Mouse (Mus musculus): ENCODE data around the gene Taf8. TPM values are rescaled to one million over a fixed set of nuclear protein-coding genes. Genes with fewer than 3 reads are reported as not detected.

The Taf8 gene
- polyA plus RNA-seq, 1 experiment, result 13.3 TPM

DNA sequence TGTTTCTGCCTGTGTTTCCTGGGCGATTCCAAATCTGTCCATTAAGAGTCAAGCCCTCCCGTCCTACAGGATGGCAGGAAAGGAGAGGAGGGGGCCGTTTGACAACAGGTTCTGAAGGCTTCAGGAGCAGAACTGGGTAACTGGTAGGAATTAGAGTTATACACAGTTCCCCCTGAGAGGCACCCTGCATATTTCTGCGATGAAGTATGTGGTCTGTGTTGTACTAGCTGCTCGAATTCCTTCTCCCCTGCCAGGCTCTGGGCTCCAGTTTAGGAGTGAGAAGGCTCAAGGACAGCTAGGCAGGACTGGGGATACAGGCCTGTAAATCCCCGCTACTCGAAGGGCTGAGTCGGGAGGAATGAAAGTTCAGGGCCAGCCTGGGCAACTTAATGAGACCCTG is 16.1 kb upstream of the Taf8 start:
- Histone ChIP-seq H3K27ac (ENCODE audit: insufficient read depth, low read depth, low read length) (peak overlapping the region; percentile 21; the same call in 1 of the 2 replicates), H3K4me1 (ENCODE audit: control insufficient read depth, insufficient read depth, insufficient read length, low read length) (peaks cover 17% of the 10 kb centered on the region), H3K36me3 (ENCODE audit: control insufficient read depth, insufficient read depth, low read length) (no peaks in the 10 kb centered on the region), H3K27me3 (ENCODE audit: control insufficient read depth, insufficient read depth, low read length) (no peaks in the 10 kb centered on the region), H3K4me3 (ENCODE audit: low read depth, low read length) (no peak overlapping the region)
- 60% methylated on average over 8 of the region's 8 CpGs for WGBS
- no peak for TF ChIP-seq POLR2A (IDR thresholded peaks at IDR 0.05; ENCODE audit: low read depth, low read length)
- no peak for TF ChIP-seq CTCF (IDR thresholded peaks at IDR 0.05; ENCODE audit: extremely low read depth, insufficient read length, insufficient replicate concordance, low read depth, low read length)

DNA sequence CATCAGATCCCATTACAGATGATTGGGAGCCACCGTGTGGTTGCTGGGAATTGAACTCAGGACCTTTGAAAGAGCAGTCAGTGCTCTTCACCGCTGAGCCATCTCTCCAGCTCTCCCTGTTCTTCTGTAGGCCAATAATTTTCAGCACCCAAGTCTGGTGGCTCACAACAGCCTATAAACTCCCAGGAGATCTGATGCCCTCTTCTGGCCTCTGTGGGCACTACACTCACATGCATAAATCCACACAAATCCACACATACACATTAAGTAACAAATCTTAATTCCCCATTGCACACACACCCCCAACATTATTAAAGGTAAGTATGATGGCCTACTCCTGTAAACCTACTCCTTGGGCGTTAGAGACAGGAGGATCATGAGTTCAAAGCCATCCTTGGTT is 14.1 kb upstream of the Taf8 start:
- no peaks in the 10 kb centered on the region for H3K36me3 ChIP-seq (ENCODE audit: control insufficient read depth, insufficient read depth, low read length)
- 96% methylated on average over 3 of the region's 3 CpGs for WGBS
- H3K27me3 ChIP-seq (ENCODE audit: control insufficient read depth, insufficient read depth, low read length), result no peaks in the 10 kb centered on the region
- peaks cover 13% of the 10 kb centered on the region; the same call in 1 of the 2 replicates for H3K4me1 ChIP-seq (ENCODE audit: control insufficient read depth, insufficient read depth, insufficient read length, low read length)
- H3K27ac ChIP-seq (ENCODE audit: insufficient read depth, low read depth, low read length), result no peak overlapping the region
- no peak overlapping the region for H3K4me3 ChIP-seq (ENCODE audit: low read depth, low read length)
- TF ChIP-seq CTCF (IDR thresholded peaks at IDR 0.05; ENCODE audit: extremely low read depth, insufficient read length, insufficient replicate concordance, low read depth, low read length) (no peak), POLR2A (IDR thresholded peaks at IDR 0.05; ENCODE audit: low read depth, low read length) (no peak)

DNA sequence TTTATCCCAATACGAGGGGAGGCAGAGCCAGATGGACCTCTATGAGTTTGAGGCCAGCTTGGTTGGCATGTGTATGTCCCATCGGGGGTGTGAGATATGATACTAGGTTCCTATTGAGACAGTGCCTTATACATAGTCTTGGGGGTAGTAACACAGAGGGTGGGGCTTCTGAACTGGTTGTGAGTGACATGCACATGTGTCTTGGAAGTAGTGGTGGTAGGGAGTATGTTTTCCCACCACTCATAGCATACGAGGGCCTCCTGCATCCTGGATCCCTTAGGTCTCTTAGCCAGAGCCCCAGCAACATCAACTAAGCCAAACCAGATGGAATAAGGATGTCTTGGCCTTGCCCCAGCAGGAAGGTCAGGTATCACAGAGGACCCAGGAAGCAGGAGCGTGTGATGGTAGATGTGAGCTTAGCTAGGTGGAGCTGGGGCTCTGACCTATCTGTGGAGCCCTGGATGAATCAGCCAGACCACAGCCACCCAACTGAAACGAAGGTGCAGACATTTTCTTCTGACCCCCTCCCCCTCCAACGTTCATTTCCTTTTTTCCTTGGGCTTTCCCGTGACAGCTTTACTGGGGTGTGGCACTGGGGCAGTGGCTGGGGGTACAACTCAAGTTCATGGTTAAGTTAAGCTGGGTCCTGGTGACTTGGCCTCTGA is 13.2 kb upstream of the Taf8 start:
- Histone ChIP-seq H3K4me1 (ENCODE audit: control insufficient read depth, insufficient read depth, insufficient read length, low read length) (peaks cover 13% of the 10 kb centered on the region; the same call in 1 of the 2 replicates), H3K4me3 (ENCODE audit: low read depth, low read length) (no peak overlapping the region), H3K27ac (ENCODE audit: insufficient read depth, low read depth, low read length) (no peak overlapping the region), H3K27me3 (ENCODE audit: control insufficient read depth, insufficient read depth, low read length) (no peaks in the 10 kb centered on the region), H3K36me3 (ENCODE audit: control insufficient read depth, insufficient read depth, low read length) (no peaks in the 10 kb centered on the region)
- 73% methylated on average over 7 of the region's 7 CpGs for WGBS
- TF ChIP-seq POLR2A (IDR thresholded peaks at IDR 0.05; ENCODE audit: low read depth, low read length) (no peak), CTCF (IDR thresholded peaks at IDR 0.05; ENCODE audit: extremely low read depth, insufficient read length, insufficient replicate concordance, low read depth, low read length) (no peak)

DNA sequence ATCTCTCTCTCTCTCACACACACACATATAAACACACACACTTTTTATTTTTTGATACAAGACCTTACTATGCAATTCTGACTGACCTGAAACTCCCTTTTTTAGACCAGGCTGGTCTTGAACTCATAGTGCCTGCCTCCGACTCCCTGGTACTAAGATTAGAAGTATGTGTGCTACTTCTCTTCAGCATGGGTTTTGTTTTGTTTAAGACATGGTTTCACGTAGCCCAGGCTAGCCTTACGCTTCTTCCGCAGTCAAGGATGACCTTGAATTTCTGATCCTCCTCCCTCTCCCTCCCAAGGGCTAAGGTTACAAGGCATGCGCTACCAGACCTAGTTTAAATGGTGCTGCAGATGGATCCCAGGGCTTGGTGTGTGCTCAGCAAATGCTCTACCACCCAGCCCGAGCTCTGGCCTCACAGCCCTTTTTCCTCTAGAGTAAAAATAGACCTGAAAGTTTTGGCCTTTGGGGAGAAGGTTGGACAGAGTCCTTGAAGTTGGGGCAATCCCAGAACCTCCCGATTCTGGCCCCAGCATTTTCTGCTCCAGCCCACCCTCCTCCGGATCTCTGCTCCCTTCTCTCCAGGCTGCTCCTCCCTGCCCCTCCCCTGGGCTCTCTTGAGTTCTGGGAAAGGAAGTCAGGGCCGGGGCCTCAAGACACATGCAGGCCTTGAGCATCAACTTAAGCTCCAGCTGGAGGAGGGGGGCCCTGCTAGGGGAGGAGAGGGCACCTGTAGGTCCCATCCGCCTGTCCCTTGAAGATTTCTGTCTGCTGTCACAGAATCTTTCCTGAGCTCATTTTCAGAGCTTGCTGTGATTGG is 11.1 kb upstream of the Taf8 start:
- peaks cover 15% of the 10 kb centered on the region; the same call in 1 of the 2 replicates for H3K4me1 ChIP-seq (ENCODE audit: control insufficient read depth, insufficient read depth, insufficient read length, low read length)
- no peak for TF ChIP-seq POLR2A (IDR thresholded peaks at IDR 0.05; ENCODE audit: low read depth, low read length)
- no peak for TF ChIP-seq CTCF (IDR thresholded peaks at IDR 0.05; ENCODE audit: extremely low read depth, insufficient read length, insufficient replicate concordance, low read depth, low read length)
- H3K27ac ChIP-seq (ENCODE audit: insufficient read depth, low read depth, low read length), result peak overlapping the region; percentile 24; the same call in 1 of the 2 replicates
- no peaks in the 10 kb centered on the region for H3K36me3 ChIP-seq (ENCODE audit: control insufficient read depth, insufficient read depth, low read length)
- 76% methylated on average over 10 of the region's 10 CpGs for WGBS
- no peaks in the 10 kb centered on the region for H3K27me3 ChIP-seq (ENCODE audit: control insufficient read depth, insufficient read depth, low read length)
- H3K4me3 ChIP-seq (ENCODE audit: low read depth, low read length), result no peak overlapping the region

DNA sequence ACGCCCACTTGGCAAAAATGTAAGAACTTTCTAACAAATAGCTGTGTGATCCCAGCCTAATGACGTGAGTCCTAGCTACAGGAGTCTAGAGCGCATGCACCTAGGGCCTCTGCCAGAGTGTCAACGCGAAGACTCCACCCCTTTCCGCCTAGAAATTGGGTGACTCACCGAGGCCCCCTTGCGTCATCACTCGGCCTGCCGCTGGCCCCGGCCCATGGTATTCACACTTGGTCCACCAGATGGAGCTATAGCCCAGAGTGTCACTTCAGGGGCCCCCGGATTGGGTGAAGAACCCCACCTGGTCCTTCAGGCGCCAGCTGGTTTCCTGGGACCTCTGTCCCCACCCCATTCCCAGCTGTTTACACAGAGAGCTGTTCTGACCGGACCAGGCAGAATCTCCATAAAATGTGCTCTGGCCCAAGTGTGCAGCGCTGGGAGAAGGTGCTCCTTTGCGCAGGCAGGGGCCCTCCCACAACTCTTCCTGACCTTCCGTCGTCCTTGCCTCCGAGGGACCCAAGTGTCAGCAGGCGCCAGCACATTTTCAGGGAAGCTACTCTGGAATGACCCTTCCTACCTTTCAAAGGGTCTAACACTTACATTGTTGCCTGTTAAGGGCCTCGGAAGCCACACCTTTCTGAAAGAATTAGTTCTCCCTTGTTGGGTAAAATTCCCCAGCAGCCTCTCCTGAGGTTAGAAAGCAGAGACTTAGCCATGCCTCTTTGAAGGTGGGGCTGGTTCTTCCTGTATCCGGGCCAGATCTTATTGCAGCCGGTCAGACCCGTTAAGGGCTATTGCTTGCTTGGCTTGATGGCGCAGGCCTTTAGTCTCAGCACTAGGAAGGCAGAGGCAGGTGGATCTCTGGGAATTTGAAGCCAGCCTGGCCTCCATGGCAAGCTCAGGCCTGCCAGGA is 9.3 kb upstream of the Taf8 start:
- peak; percentile 60; the same call in 1 of the 2 replicates for TF ChIP-seq POLR2A (IDR thresholded peaks at IDR 0.05; ENCODE audit: low read depth, low read length)
- TF ChIP-seq CTCF (IDR thresholded peaks at IDR 0.05; ENCODE audit: extremely low read depth, insufficient read length, insufficient replicate concordance, low read depth, low read length), result peak; percentile 92; the same call in 1 of the 2 replicates
- 4% methylated on average over 25 of the region's 25 CpGs for WGBS
- H3K27ac ChIP-seq (ENCODE audit: insufficient read depth, low read depth, low read length), result peak overlapping the region; percentile 79
- H3K4me1 ChIP-seq (ENCODE audit: control insufficient read depth, insufficient read depth, insufficient read length, low read length), result peaks cover 25% of the 10 kb centered on the region; the same call in 1 of the 2 replicates
- H3K27me3 ChIP-seq (ENCODE audit: control insufficient read depth, insufficient read depth, low read length), result no peaks in the 10 kb centered on the region
- peak overlapping the region; percentile 54 for H3K4me3 ChIP-seq (ENCODE audit: low read depth, low read length)
- no peaks in the 10 kb centered on the region for H3K36me3 ChIP-seq (ENCODE audit: control insufficient read depth, insufficient read depth, low read length)

DNA sequence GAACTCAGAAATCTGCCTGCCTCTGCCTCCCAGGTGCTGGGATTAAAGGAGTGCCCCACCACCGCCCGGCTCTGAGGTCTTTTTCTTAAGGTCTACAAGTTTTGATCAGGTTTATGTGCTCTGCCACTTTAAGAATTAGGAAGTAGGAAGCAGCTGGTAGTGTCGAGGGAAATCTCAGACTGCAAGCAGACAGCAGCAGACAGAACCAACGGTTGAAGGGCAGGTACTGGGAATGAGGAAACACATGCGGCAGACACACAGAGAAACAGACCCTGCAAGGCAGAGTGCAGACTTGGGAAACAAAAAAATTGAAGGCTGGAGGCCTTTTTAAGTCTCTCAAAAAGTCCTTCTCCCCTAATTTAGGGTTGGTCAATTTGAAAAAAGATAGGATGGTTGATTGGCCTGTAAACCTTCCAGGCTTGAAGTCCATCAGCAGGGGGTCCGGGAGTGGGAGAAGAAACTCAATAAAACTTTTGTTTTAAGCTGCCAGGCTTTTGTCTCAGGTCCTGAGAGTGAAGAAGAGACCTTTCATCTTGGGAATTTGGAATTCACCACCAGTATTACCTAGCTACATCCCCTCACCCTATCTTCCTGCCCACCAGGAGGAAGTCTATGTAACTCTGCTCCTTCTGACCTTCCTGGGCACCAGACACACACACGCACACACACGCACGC is 7.1 kb upstream of the Taf8 start:
- Histone ChIP-seq H3K27ac (ENCODE audit: insufficient read depth, low read depth, low read length) (peak overlapping the region; percentile 58), H3K36me3 (ENCODE audit: control insufficient read depth, insufficient read depth, low read length) (no peaks in the 10 kb centered on the region), H3K4me3 (ENCODE audit: low read depth, low read length) (no peak overlapping the region), H3K4me1 (ENCODE audit: control insufficient read depth, insufficient read depth, insufficient read length, low read length) (peaks cover 29% of the 10 kb centered on the region; the same call in 1 of the 2 replicates), H3K27me3 (ENCODE audit: control insufficient read depth, insufficient read depth, low read length) (no peaks in the 10 kb centered on the region)
- 35% methylated on average over 9 of the region's 9 CpGs for WGBS
- no peak for TF ChIP-seq CTCF (IDR thresholded peaks at IDR 0.05; ENCODE audit: extremely low read depth, insufficient read length, insufficient replicate concordance, low read depth, low read length)
- TF ChIP-seq POLR2A (IDR thresholded peaks at IDR 0.05; ENCODE audit: low read depth, low read length), result no peak

All from small intestine, adult 2 months (tissue).